Mouse (Mus musculus) fat pad, adult 2 months (tissue): Measurements from ENCODE around the gene Cdc42ep3.

Experiments used
- DNase-seq: peaks from one replicate; pipeline ENCODE4 v3.0.0-alpha.2; 2011; ENCODE audit warnings: low read depth, low spot score; ENCODE audit errors: extremely low read depth

Gene Cdc42ep3

DNA sequence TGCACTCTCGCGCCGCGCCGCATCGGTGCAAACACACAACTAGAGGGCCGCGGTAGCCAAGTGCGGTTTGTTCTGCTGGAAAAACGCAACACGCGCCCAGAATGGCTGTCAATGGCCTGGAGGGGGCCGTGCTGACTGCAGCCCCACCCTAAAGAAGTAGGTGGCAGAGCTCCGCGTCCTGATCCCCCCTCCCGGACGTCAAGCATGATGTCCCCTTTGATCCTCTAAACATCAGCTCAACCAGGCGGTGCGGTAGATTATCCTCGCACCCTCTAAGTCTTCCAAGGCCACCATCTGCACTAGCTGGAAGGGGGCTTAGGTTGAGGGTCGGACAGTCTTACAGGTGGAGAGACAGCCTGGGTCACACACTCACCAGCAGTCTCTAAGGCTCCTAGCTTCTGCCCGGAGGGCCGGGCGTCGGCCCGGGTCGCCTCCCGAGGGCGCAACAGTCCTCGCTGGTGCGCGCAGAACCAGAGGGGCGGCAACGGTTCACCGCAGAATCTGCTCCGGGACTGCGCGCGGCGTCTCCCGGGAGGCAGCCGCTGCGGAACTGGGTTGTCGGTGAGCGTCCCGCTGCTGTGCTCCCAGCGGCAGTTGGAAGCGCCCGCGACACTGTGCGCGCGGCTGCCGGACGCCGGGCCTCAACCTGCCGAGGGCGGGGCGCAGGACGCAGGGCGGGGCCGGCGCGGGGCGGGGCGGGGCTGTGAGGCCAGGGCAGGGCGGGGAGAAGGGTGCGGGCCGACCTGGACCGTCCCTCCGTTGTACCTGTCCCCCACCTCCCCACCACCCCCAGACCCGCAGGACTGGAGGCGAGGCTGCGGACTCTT, at the start of gene Cdc42ep3:
Gene Cdc42ep3 (minus strand): TSS at position 648 of the 827 bp plus-strand sequence.
- DNase-seq = no peak

DNA sequence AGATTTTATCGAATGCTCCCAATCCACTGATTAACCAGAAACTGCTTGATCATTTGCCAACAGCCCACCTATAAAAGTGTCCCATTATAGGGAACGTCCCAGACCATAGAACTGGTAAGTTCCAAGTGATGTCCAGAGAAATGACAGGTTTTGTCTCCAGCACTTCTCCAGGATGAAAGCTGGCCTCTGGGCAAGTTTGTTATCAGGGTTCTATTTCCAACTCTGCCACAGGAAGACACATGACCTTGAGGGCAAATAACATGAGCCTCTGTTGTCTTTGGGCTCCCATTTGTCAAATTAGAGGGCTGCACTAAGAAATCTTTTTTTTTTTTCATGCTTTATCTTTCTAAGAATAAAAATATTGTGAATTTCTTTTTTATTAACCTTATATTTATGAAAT, 45.5 kb upstream of the Cdc42ep3 start:
- DNase-seq = no peak

DNA sequence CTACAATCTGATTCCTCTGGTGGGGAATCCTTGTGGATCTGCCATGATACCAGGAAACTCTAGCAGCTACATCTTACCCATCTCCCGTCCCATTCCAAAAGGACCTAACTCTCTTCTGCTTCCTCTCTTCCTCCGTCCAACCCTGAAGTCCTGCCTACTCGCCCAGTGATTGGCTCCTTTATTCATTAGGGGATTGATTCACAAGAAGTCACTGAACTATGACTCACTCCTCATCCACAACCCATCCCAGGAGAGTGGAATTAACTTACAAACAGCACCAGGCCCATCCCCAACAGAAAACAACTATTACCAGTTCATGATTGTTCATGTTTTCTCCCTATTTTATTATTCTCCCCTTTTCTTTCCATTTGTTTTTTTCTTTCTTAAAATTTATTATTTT, 43.5 kb upstream of the Cdc42ep3 start:
- DNase-seq = no peak

DNA sequence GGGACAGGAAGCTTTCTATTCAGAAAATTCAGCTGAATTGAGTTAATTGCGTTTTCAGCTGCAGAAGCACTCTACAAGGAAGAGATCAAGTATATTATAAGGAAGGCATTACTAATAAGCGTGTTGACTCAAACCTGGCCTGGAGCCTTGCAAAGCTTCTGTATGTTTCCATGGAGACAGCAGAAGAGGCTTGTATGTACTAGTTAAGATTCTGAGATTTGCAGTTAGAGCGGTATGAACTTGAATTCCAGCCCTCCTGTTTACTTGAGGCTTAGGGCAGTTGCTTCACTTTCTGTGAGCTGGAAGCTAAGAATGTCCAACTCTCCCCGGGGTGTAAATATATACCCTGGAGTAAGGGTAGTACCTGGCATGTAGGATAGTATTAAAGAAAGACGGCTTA, 39.9 kb upstream of the Cdc42ep3 start:
- peak; percentile 36 for DNase-seq

DNA sequence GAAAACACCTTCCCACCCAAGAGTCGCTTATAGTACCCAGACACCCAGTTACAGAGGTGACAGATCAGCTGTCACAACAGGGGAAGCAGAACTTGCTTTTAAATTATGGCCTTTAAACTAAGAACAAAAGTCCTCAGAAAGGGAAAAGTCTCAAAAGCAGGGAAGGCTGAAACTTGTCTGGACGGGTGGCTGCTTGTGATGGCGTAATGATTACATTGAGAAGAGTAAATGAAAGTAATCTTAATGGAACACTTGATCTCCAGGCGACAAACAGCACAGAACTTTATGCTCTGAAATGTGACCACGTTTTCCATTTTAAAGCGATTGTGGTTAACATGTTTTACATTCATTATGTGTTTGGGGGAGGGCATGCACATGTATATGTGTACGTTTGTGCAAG, 39.0 kb upstream of the Cdc42ep3 start:
- no peak for DNase-seq

DNA sequence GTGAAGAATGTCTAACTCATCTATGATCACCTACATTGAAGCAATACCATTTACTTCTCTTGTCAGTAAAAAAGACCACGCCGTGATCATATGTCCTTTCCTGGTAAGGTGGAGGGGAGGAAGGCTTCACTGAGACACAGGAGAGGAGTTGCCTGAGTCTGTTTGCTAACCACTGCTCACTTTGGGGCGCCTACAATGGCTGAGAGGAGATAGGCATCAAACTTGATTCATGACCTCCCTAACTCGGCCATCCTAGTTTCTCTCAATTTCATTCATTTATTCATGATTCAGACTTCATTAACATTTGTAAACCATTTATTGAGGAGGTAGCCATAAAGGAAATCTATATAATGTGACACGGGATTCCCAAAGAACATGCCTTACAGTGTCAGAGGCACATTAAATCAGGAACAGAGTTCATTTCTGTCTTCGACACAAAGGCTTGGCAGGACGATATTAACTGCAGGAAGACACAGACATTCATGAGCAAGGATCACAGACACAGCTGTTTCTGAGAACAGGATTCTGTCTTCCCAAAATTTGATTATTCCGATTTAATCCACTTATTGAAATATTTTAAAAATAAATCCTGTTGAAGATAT, 32.7 kb upstream of the Cdc42ep3 start:
- no peak for DNase-seq

DNA sequence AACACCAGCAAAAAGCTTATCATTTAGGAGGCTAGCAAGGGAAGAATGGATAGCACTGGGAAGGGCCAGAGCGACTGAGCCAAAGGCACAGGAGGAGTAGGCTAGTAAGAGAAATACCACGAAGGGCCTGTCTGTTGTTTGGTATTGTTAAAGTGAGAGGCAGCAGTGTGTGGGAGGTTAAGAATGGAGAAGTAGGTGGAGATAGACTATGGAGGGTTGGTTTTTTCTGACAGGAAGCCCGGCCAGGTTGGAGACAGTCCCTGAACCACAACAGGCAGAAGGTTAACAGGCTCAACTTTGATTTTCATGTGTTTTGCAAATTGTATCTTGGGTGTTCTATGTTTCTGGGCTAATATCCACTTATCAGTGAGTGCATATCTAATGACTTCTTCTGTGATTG, 26.6 kb upstream of the Cdc42ep3 start:
- DNase-seq = no peak

DNA sequence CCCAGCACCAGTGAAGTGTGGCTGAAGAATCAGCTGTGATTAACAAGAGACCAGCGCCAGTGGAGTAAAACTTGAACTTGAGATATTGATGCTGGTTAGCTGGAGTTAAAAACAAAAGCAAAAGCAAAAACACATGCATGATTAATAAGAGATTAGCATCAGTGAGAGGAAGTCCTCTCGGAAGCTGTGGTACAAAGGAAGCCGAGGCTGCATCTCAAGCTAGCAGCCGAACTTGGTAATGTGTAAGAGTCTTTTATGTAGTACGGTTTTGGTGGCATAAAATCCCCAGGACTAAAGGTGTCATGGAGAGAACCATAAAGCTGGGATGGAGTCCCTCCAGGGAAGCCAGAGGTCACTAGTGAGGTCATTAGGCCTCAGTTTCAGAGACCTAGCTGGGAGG, 24.3 kb upstream of the Cdc42ep3 start:
- no peak for DNase-seq

DNA sequence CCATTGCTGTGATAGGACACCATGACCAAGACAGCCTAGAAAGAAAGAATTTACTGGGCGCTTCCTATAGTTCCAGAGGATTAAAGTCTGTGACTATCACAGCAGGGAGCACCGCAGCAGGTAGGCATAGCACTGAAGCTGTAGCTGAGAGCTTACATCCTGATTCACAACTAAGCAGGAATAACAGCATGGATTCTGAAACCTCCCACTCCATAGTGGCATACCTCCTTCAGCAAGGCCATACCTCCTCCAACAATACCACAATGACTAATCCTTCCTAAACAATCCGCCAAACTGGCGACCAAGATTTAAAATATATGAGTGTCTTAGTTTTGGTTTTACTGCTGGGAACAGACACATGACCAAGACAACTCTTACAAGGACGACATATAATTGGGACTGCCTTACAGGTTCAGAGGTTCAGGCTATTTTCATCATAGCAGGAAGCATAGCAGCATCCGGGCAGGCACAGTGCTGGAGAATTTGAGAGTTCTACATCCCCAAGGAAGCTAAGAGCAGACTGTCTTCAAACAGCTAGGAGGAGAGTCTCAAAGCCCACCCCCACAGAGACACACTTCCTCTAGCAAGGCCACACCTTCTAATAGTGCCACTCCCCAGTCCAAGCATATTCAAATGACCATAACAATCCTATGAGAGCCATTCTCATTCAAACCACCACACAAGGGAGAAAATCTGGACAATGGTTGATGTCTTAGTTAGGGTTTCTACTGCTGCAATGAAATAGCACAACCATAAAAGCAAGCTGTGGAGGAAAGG, 21.7 kb upstream of the Cdc42ep3 start:
- DNase-seq = no peak

DNA sequence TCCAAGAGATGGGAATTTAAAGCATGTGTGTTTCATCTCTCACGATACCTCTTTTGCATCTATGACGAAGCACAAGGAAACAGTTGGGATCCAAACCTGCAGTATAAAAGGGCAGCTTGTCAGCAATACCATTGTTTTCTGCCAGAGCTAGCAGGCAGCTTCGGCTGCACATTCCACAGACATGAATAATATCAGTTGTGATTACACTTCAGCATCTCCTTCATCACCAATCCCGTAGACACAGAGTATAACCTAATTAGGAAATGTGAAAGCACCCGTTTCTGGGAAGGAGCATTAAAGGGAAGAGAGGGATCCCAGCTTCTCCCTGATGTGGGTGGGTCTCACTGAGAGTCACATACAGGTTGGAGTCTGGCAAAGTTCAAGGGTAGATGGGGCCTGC, 18.1 kb upstream of the Cdc42ep3 start:
- no peak for DNase-seq

DNA sequence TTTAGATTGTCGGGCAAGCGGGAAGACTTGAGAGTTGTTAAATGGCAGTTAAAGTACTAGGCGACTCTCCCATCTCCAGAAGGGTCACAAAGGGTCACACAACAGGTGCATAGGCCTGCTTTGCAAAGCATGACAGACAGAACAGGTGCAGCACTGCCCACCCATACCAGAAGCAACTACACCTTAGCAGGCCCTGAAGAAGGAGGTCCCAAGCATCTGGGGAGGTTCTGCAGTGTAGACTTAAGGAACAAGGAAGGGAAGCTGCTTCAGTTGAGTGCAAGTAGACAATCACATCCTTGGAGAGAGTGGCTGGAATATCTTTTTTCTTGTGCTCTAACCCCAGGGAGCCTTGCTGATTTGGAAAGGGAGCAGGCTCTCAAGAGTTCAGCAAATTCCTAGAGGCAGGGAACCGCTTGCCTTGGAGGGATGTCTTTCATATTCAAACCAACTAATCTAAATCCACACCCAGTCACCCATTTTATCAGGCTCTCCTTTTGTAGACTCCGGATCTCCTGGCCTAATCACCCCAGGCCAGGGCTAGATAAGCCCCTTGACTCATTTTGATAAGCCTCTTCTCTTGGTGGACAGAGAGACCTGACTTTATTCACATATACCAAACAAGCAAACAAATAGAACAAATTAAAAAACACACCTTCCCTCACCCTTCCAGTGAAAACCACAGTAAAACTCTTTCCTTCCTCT, 10.0 kb upstream of the Cdc42ep3 start:
- DNase-seq = no peak

DNA sequence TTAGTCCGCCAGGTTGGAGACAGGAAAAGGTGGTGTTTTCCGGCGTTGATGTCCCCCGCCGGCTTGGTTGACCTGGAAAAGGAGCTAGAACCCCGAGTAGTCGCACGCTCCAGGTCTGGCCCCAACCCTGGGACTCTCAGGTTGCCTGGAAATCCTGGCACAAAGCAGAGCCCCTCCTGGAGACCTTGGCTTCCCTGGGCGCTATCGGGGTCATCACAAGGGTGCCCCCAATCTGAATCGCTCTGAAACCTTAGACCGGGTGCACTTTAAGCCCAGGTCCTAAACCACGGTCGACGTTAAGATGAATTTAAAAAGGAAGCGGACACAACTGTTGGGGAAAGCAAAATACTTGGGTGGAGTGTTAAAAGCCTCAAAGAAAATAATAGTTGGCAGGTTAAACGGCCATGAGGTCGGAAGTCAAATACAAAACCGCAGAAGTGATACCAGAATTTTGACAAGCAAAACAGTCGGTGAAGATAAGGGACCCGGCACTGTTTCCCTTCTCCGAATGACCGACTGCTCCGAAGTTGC, 1.2 kb upstream of the Cdc42ep3 start:
- DNase-seq = no peak

DNA sequence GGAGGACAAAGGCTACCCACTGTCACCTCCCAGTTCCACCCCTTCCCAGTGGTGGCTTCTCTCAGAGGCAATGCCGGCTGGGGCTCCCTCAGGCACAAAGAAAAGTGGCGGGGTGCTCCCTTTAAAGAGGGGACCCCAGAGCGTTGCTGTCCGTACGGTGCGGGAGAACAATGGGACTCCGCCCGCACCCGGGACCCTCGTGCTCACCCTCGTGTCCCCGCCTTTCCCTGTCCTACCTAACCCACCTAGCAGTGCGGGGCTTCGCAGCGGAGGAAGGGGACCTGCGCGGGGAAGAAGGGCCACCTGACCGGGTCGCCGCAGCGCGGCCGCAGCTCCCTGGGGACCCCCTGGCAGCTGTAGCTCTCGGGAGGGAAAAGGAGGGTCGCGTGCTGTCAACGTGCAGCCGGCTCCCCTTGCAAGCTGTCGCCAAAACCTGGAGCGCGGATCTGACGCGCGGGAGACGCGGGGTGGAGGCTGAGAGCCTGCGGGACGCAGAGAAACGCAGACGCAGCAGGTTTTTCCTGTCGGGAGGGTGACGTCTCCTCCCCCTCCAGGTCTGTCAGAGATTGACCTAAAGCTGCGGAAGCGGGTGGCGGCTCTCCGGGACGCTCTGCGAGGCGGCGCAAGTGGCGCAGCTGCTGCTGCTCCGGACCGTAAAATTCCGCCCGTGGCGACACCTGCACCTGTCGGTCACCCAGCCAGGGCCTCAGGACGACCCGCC, 540 bp upstream of the Cdc42ep3 start:
- no peak for DNase-seq

DNA sequence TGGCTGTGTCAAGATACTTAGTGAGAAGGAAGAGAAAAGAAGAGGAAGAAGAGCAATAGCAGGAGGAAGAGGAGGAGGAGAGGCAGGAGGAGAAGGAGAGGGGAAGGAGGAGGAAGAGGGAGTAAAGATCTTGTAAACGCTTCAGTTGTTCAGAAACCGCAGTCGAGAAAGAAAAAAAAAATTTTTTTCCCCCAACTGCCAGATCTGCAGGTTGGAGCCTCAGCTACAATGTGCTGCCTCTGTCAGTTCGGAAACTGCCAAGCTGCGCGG, 782 bp downstream of the Cdc42ep3 start:
- DNase-seq = no peak

DNA sequence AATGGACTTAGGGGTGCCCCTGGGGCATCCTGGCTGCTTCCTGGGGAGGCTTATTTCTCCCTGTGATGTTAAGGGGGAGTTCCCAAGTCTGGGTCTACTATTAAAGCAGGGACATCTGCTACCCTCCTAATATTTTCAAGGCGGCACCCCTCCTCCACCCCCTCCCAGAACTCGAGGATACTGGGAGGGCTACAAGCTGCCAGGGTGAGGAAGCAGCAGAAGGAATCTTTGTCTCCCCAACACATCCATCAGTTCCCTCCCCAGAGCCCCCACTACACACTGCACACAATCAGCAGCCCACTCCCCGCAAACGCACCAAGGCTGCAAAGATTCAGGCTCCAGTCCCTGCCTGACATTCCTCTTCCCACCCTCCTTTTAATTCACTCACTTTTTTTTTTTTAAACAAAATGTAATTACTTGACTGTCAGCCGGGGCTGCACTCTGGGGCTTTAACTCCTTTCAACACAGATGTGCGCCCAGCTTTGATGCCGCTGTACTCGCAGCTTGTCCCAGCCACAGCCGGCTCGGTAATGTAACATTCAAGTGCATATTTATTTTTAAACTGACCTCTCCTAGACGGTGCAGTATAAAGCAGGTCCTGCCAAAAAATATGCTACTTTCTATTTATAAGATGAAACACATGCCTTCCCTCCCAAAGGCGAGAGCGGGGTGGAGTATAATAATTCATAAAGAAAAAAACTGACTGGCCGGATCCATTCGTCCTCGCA, 1.3 kb downstream of the Cdc42ep3 start:
- DNase-seq = no peak

DNA sequence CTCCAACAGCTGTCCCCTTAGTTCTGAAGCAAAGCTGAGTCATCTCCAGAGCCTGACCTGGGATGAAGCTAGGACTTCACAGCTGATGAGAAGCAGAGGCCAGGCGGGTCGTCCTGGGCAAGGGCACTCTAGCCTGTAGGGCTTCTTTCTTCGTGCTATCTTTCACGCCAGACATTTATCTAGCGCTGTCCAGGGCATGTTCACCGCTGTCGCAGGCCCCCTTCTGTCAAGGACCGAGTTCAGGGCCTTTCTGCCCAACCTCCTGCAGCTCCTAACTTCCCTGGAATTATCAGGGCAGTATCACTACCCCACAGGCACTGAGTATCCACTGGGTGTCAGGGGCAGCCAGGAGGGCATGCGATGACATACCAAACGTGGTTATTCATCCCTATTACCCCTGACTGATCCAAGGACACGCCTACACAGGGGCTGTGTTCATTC, 4.1 kb downstream of the Cdc42ep3 start:
- no peak for DNase-seq

DNA sequence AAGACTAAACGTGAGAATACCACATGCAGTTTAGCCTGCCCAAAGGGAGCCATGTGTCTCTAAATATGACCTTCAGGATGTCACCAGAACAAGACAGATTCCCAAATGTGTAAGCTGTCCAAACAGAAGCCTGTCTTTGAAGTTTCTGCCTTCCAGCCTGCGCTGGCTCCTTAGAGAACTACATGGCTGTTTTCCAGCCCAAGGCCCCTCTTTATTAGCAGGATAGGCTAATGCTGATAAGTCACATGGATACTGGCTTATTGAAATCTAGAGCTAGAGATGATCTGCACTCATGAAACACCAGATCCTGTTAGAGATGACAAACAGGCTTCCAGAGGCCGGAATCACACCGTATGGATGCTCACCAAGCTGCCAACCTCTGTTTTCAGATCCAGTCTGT, 5.5 kb downstream of the Cdc42ep3 start:
- no peak for DNase-seq

DNA sequence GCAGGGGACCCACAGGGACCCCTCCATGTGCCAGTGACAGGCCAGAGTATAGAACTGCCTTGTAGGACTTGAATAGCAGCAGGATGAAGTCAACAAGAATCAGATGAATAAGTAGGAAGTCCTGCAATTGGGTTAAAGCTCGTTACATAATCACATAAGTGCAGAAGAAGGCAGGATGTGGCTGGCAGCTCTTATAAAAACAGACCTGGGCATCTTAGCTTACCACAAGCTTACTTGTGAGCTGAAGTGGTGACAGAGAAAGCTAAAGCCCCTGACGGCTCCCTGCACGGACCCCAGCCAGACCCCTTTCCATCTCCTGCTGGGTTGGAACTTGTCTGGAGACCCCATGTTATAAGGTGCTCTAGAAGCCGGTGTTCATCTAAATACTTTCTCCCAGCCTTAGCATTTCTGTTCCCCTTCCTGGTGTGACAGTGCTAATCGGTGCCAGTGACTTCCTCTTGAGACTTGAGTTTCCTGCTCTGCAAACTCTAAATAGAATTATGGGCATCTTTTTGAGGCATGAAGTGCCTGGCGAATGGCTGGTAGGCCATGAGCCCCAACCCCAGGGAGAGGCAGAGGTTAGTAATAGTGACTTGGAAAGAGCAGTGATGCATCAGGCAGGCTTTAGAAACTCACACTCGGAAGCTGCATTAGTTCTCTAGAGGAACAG, 6.8 kb downstream of the Cdc42ep3 start:
- DNase-seq = no peak

DNA sequence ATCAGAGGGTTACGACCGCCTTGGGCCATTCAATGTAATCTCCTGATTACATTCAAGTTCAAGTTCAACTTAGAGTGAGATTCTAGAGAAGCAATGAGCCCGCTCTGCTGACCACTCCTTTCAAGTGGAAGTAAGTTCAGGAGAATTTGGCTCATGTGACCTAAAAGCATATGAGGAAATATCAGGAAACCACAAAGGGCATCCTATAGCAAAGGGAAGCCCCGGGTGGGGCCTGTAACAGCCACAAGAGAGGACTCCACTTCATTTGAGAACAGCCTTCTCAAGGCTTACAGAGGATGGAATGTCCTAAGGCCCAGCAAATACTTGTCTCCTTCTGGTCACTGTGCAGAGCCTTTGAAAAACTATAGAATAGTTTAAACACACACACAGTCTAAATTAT, 7.6 kb downstream of the Cdc42ep3 start:
- no peak for DNase-seq
